Mouse (Mus musculus) lung, adult 18-20 months (tissue): ENCODE results near the gene Blnk.

ENCODE experiments used
- DNase-seq, 2 experiments: peaks; one replicate each; pipeline ENCODE4 v3.0.0; 2022; ENCODE audit warnings: mixed read lengths in 2 of 2

The Blnk gene

GRCm38 (mm10) chr19:40998469-40999170 is 4.3 kb upstream of the Blnk start:
- peak; percentile 50 to 56 for DNase-seq

- DNase-seq = no peak
These were observed 2.4 kb upstream of the Blnk start for GRCm38 (mm10) chr19:40996722-40997121.

GRCm38 (mm10) chr19:40995449-40996401 is 1.4 kb upstream of the Blnk start:
- peak in 1 of 2 experiments; percentile 19 for DNase-seq

- no peak for DNase-seq
These were observed 576 bp upstream of the Blnk start for GRCm38 (mm10) chr19:40994911-40995310.

- DNase-seq = no peak
These were observed 979 bp downstream of the Blnk start for GRCm38 (mm10) chr19:40993356-40993755.

GRCm38 (mm10) chr19:40992517-40993044 is 1.8 kb downstream of the Blnk start:
- DNase-seq = no peak

DNA sequence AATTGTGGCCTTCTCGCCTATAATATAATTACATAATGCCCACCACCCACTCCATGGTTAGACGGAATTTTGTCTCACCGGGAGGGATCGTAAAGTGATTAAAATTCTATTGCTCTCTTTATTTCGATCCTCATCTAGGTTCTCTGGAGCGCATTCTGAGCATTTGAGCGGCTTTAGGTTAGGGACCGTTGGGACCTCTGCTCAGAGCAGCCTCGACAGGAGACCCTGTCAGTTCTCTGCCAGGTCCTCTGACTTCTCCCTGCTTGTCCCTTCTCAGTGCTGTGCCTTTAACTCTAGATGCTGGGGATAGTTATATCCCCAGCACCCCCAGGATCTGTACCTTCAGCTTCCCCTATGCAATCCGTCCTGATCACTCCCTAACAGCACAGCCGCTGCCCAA is 2.2 kb downstream of the Blnk start:
- DNase-seq = no peak

DNA sequence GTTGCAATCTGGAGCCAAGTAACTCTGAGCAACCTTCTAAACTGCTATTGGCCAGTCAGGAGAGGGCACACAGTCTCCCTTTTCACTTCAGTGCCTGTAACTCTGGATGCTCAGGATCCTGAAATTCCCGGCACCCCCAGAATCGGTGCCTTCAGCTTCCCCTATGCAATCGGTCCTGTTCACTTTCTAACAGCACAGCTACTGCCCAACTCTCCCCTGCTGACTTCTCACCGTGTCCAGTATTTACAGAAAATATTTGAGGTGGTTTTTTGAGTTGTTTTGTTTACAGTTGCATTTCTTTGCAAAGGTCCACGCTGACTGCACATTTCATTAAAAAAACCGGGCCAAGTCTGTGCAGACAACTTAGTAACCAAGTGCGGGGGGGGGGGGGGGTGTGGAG is 2.7 kb downstream of the Blnk start:
- DNase-seq = no peak

DNA sequence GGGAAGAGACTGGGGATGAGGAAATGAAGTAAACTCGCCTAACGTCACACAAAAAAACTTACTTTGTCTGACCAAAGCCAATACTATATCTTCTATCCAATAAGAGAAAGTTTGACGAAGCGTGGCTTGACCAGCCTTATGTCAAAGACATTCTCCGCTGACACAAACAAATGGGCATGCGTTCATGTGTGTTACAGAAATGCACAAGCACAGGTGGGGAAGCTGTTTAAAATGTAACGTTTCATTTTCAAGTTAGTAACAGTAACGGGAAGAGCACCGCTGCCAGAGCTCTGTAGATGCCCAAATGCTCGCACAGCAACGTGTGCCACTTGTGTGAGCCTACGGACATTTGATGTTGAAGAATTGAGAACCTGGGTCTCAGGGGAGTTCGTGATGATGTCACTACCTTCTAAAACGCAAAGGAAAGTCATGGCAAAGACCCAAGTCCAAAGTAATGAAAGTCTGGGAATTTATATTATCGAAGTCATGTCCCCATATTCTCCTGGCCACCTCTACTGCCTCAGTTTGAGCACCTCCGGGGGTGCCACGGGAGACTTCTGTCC is 3.5 kb downstream of the Blnk start:
- DNase-seq = no peak

DNA sequence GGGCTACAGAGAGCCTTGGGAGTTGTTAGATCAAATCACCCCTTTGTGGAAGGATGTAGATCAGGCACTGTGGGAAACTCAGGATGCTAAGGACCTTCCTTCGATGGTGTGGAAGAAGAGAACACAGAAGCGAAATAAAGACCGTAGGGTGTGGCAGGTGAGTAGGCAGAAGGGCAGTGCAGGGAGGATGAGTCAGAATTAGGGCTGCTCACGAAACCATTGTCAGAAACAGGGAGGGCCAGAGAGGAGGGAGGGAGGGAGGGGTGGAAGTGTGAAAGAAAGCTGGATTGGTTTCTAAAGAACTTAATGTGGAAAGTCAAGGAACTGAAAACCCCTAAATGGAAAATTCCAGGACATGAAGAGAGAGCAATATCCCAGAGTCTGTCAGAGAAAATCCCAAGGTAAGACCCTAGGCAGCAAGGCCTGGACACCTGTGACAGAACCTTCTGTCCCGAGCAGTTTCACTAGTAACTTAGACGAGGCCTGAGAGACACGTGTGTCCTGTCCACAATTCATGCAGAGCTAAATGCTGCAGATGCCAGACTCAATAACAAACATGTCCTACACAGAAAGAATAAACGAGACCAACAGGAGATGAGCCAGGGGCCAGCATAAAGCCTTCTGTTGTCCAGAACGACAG is 4.3 kb downstream of the Blnk start:
- DNase-seq = no peak

- DNase-seq = no peak
These were observed 5.5 kb downstream of the Blnk start for GRCm38 (mm10) chr19:40988856-40989255.

DNA sequence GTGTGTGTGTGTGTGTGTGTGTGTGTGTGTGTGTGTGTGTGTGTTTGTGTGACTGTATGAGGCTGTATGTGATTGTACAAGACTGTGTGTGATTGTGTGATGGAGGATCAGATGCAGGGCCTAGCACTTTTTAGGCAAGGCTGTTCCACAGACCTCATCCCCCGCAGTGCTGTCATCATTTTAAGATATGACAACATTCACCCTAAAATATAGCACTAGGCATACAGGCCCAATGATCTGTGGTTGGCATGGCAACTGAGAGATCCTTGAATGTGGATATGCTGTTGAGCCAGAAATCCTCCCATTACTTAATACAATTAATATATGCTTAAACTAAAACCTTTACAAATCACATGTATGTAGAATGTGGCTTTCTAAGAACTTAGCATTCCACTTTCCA is 9.8 kb downstream of the Blnk start:
- no peak for DNase-seq

DNA sequence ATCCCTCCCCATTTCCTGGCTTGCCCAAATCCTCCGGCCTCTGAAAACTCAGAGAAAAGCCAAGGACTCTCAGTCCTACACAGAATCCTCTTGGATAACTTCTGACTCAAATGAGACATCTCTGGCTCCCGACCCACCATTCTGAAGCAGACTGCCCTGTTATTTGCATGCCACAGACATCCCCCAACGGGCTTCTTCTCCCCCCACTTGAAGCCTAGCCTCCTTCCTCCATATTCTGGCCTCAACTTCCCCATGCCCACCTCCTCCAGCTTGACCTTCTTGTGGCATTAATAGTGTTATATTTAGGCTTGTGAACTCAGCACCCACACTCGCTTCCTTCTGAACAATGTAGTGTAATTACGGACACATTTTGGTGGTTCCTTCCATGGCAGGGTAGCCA is 13.7 kb downstream of the Blnk start:
- DNase-seq = no peak

- DNase-seq = no peak
These were observed 16.3 kb downstream of the Blnk start for GRCm38 (mm10) chr19:40978026-40978425.

DNA sequence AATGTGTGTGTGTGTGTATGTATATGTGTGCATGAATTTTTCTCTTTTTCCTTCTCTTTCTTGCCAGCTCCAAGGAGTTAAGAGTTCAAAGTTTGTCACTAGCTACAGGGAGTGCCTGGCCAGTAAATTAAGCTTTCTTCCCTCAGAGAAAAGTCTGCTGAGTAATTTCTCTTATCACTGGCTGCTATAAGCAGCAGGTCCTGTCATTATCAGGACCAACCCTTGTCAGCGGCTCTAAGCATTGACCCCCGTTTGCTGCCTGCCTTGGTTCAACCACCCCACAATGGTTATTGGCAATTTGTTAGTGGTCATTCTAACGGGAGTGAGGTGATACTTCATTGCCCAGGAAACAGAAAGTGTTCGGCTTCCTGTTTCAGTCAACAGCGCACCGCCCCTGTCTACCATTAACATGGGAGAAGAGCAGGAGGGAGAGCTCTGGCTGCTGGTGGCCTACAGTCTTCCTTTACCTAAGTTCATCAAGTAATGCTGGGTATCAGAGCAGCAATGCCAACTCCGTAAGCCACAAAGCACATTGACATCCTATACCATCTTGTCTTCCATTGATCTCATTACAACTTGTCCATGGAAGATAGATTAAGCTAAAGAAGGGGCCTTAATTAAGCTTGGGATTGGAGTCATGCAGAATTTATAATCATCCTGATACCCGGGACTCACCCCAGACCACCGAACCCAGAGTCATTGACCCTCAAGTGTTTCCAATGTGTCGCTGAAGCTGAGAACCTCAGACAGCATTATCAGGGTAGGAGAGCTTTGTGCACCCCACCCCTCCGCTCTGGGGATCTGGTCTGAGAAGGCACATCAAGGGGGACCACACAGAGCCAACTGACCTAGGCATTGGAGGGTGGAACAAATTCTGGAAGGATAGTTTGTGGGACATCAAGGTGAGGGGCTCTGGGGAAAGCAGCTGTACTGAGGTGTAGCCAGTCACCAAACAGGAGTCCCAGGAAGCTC is 17.1 kb downstream of the Blnk start:
- no peak for DNase-seq

GRCm38 (mm10) chr19:40971273-40971914 is 22.9 kb downstream of the Blnk start:
- DNase-seq = no peak

DNA sequence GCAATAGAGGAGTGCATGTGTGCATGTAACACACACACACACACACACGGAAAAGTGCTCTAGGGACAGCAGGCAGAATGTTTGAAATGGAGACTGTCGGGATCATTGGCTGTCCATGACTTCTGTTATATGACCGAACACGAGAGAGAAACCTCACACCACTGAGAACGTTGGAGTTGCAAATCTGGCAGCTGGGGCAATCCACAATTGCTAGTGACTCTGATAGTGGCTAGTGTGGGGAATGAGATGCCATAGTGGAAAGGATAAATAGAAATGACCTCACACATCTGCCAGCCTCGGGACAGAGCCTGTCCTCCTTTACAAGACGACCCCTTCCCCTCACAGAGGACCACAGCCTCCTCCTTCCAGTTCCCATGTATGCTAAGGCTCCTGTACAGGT is 23.6 kb downstream of the Blnk start:
- no peak for DNase-seq

DNA sequence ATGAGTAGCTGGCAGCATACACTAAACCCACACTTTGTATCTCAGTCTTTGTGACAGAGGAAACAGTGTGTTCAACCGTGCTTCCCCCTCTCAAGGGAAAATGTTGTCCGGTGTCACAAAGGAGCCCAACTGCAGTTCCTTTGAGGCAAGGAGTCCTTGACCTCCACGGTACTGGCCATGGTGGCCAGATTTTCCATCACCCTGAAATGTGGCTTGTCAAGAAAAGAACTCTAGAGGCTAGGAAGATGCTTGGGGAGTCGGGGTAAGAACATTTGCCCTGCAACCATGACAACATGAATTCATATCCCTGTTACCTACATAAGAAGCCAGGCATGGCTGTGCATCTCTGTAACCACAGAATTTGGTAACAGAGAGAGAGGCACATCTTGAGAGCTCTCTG is 24.0 kb downstream of the Blnk start:
- no peak for DNase-seq

DNA sequence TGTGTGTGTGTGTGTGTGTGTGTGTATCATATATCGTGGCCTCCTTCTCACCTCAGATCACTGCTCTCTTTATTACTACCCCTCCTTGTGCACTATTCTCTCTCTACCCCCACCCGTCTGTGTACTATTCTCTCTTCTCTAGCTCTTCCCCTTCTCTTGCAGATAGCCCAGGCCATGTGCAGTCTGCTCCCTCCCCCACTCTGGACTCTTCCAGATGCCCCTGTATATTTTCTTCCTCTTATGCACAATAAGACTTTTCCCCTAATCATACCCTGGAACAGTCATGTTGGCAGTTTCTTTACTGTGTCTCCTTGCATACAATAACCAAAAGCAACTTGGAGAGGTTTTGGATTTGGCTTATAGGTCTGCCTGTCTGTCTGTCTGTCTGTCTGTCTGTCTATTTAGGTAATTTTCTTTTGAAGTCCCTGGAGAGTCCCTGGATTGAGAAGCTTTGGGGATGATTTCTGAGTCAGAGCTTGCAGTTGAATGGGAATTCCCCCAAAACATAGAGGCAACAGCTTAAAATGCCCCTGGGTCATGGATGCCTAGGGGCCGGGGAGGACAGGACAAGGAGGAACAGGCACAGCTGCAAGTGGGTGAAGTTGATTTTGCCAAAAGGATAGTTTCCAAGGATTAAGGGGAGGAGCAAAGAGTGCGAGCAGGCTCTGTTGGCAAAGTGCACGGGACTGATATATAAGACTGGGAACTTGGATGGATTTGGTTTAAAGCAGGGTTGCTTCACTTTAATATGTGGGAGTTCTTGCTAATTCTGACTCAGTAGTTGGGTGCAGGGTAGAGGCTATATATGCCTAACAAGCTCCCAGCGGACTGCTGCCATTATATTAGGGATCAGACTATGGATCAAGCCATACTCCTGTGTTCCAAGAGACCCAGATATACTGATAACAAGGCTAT is 29.1 kb downstream of the Blnk start:
- no peak for DNase-seq

DNA sequence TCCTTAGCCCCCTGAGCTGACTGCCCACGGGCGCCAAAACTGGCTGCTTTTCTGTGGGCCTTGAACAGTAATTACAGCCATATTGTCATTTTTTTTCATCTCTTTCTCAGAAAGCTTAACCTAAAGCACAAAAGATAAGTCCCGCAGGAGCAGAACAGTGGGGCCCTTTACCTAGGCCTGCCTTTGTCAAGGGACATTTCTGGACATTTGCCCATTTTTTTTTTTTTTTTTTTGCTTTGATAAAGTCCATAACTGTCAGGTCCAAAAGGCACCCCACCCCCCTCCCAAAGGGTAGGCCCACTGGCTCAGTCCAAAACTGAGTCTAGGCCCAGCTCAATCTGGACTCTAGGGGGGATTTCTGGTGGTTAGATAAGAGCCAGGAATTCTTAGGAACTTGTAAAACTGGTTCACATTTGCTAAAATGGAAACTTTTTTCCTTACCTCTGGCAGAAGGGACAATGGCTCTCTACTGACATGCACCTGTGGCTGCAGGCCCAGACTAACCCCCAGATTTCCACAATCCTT is 29.9 kb downstream of the Blnk start:
- DNase-seq = no peak
